Mouse (Mus musculus) hindbrain, postnatal 0 days (tissue): ENCODE results near the gene Ppa1. TPM values are rescaled to one million over a fixed set of nuclear protein-coding genes. Genes with fewer than 3 reads are reported as not detected.

Experiments
- ATAC-seq: fragments of 200-750 bp; cut with Nextera tagmentation; 2 replicates; pipeline ENCODE4 v1.8.0; 2017; ENCODE audit warnings: mild to moderate bottlenecking, moderate TSS enrichment, moderate library complexity
- DNase-seq: peaks from one replicate; pipeline ENCODE4 v3.0.0-alpha.2; 2015; ENCODE audit warnings: low spot score
- H3K27ac ChIP-seq: fragments of 300-500 bp; sonication (generic); 2 replicates; pipeline ENCODE4 v1.5.1; 2014; ENCODE audit warnings: mild to moderate bottlenecking
- H3K27me3 ChIP-seq: fragments of 300-500 bp; sonication (generic); 2 replicates; pipeline ENCODE4 v1.6.1; 2014; ENCODE audit warnings: low read length, mixed read lengths; ENCODE audit not compliant: insufficient read depth
- H3K36me3 ChIP-seq: fragments of 300-500 bp; sonication (generic); 2 replicates; pipeline ENCODE4 v1.6.1; 2014; ENCODE audit warnings: low read length, mixed read lengths; ENCODE audit not compliant: insufficient read depth
- H3K4me1 ChIP-seq: fragments of 300-500 bp; sonication (generic); 2 replicates; pipeline ENCODE4 v1.6.1; 2014; ENCODE audit warnings: antibody characterized with exemption, low read length, mixed read lengths; ENCODE audit not compliant: insufficient read depth
- H3K4me2 ChIP-seq: fragments of 300-500 bp; sonication (generic); 2 replicates; pipeline ENCODE4 v1.6.1; 2014; ENCODE audit warnings: low read depth, mild to moderate bottlenecking, low read length, moderate library complexity, mixed read lengths
- H3K4me3 ChIP-seq: fragments of 300-500 bp; sonication (generic); 2 replicates; pipeline ENCODE4 v1.5.1; 2014; ENCODE audit warnings: low read length
- H3K9ac ChIP-seq: fragments of 300-500 bp; sonication (generic); replicated peaks from 2 replicates; pipeline ENCODE4 v1.6.1; 2014; ENCODE audit warnings: mild to moderate bottlenecking, low read length, moderate library complexity, mixed read lengths
- H3K9me3 ChIP-seq: fragments of 300-500 bp; sonication (generic); 2 replicates; pipeline ENCODE4 v1.6.1; 2016; ENCODE audit warnings: low read length, mixed read lengths
- CTCF ChIP-seq: IDR thresholded peaks from 2 replicates; pipeline ENCODE4 v1.5.1; 2016; ENCODE audit warnings: antibody characterized with exemption, control low read depth, low read depth
- WGBS: fragments of 180-500 bp; shearing (Covaris S2); extraction: QIAGEN DNeasy Blood & Tissue Kit; methylation state at CpG from one replicate; pipeline ENCODE4 v1.1.7; 2014; 5-methylcytosine and 5-hydroxymethylcytosine counted together
- polyA plus RNA-seq: library from polyadenylated mRNA; unstranded; fragments of >200 nt; fragmentation: Nextera tagmentation; extraction: Ambion mirVana; gene quantifications from 2 replicates; pipeline ENCODE4 v1.2.1, GENCODE M21; 2015
- total RNA-seq: library from RNA; depleted of rRNA; stranded (reverse); fragments of >200 nt; gene quantifications from 2 replicates; pipeline ENCODE4 v1.2.3, GENCODE M21; 2014; rRNA removed

Gene Ppa1
- total and polyA plus RNA-seq, 2 experiments from 2014 or later: 66.9 to 186 TPM

- Histone ChIP-seq H3K27me3 (no peaks in the 10 kb centered on the region), H3K9me3 (no peaks in the 10 kb centered on the region), H3K27ac (no peak overlapping the region), H3K9ac (no peak overlapping the region), H3K4me3 (no peak overlapping the region), H3K4me2 (no peak overlapping the region), H3K36me3 (no peaks in the 10 kb centered on the region), H3K4me1 (peaks cover 6% of the 10 kb centered on the region; the same call in 1 of the 2 replicates)
- 81% methylated on average over 7 of the region's 7 CpGs for WGBS
- DNase-seq (no peak), ATAC-seq (no peak)
- TF ChIP-seq CTCF: no peak
Observed at GRCm38 (mm10) chr10:61720331-61720730, 72.0 kb downstream of the Ppa1 start.

GRCm38 (mm10) chr10:61722215-61722614 is 73.9 kb downstream of the Ppa1 start:
- Histone ChIP-seq H3K9ac (no peak overlapping the region), H3K27me3 (no peaks in the 10 kb centered on the region), H3K4me3 (no peak overlapping the region), H3K36me3 (no peaks in the 10 kb centered on the region), H3K4me1 (no peaks in the 10 kb centered on the region), H3K27ac (no peak overlapping the region), H3K9me3 (no peaks in the 10 kb centered on the region), H3K4me2 (no peak overlapping the region)
- DNase-seq: no peak
- ATAC-seq: no peak
- WGBS: 82% methylated on average over 3 of the region's 3 CpGs
- TF ChIP-seq CTCF: no peak

- WGBS: 57% methylated on average over 6 of the region's 6 CpGs
- TF ChIP-seq CTCF: no peak
- Histone ChIP-seq H3K27ac (no peak overlapping the region), H3K27me3 (no peaks in the 10 kb centered on the region), H3K4me2 (no peak overlapping the region), H3K4me3 (no peak overlapping the region), H3K9me3 (no peaks in the 10 kb centered on the region), H3K4me1 (no peaks in the 10 kb centered on the region), H3K36me3 (no peaks in the 10 kb centered on the region), H3K9ac (no peak overlapping the region)
- no peak for DNase-seq
- ATAC-seq: no peak
Observed at GRCm38 (mm10) chr10:61723271-61723670, 74.9 kb downstream of the Ppa1 start.

Other genes starting within 250 kb of the Ppa1 start
- gene Nodal, start 230.6 kb upstream of the Ppa1 start, total RNA-seq: 0.58 and 1.1 TPM in 2 replicates
- gene Nodal, start 230.6 kb upstream of the Ppa1 start, polyA plus RNA-seq: 0.33 and 0.43 TPM in 2 replicates
- 16.1 and 16.2 TPM in 2 replicates for gene Eif4ebp2, start 195.9 kb upstream of the Ppa1 start, total RNA-seq
- 34.9 and 35.9 TPM in 2 replicates for gene Eif4ebp2, start 195.9 kb upstream of the Ppa1 start, polyA plus RNA-seq
- gene Lrrc20, start 172.8 kb upstream of the Ppa1 start, total RNA-seq: 13.5 and 19.6 TPM in 2 replicates
- 9.7 and 10.2 TPM in 2 replicates for gene Lrrc20, start 172.8 kb upstream of the Ppa1 start, polyA plus RNA-seq
- gene Npffr1, start 53.1 kb upstream of the Ppa1 start, total RNA-seq: 3.6 and 3.7 TPM in 2 replicates
- 1.6 and 1.7 TPM in 2 replicates for gene Npffr1, start 53.1 kb upstream of the Ppa1 start, polyA plus RNA-seq
- gene Sar1a, start 31.7 kb downstream of the Ppa1 start, total RNA-seq: 125 and 133 TPM in 2 replicates
- 188 and 189 TPM in 2 replicates for gene Sar1a, start 31.7 kb downstream of the Ppa1 start, polyA plus RNA-seq
- 70.5 and 84.8 TPM in 2 replicates for gene Tysnd1, start 47.0 kb downstream of the Ppa1 start, total RNA-seq
- 31.8 and 32.2 TPM in 2 replicates for gene Tysnd1, start 47.0 kb downstream of the Ppa1 start, polyA plus RNA-seq
- 21.0 and 28.4 TPM in 2 replicates for gene Aifm2, start 66.7 kb downstream of the Ppa1 start, total RNA-seq
- 14.5 and 14.6 TPM in 2 replicates for gene Aifm2, start 66.7 kb downstream of the Ppa1 start, polyA plus RNA-seq
- gene H2afy2, start 135.6 kb downstream of the Ppa1 start, total RNA-seq: 90.4 and 97.7 TPM in 2 replicates
- 157 and 162 TPM in 2 replicates for gene H2afy2, start 135.6 kb downstream of the Ppa1 start, polyA plus RNA-seq